Mouse (Mus musculus) kidney, adult 11 months (tissue): Measurements from ENCODE around the gene Aoah.

Experiments
- DNase-seq: peaks from one replicate; pipeline ENCODE4 v3.0.0; 2022

Gene Aoah

GRCm38 (mm10) chr13:20916698-20917511 lies 123.0 kb downstream of the Aoah start:
- DNase-seq, result no peak

- no peak for DNase-seq
Observed at GRCm38 (mm10) chr13:20920401-20920800, 126.5 kb downstream of the Aoah start.

- DNase-seq, result no peak
Observed at GRCm38 (mm10) chr13:20936016-20936415, 142.1 kb downstream of the Aoah start.

DNA sequence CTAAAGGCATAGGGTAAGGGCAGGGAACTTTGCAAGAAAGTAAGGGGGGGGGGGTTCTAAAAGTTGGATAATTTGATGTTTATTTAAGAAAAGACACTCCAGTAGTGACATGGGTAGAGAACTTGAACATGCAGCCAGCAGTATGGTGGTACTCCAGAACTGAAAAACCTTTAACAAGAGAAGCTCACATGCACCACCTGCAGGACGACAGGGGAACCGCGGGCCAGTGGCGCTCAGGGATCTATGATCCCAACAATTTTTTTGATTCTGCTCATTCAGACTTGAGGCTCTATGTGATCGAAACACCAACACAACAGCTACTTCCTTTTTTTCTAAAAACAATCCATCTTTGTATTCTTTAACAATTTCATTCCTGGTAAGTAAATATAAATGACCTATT lies 143.5 kb downstream of the Aoah start:
- DNase-seq, result peak; percentile 12

GRCm38 (mm10) chr13:20939099-20939498 lies 145.2 kb downstream of the Aoah start:
- no peak for DNase-seq

- DNase-seq, result no peak
Observed at GRCm38 (mm10) chr13:20940389-20940788, 146.5 kb downstream of the Aoah start.

GRCm38 (mm10) chr13:20941707-20942106 lies 147.8 kb downstream of the Aoah start:
- DNase-seq, result no peak

DNA sequence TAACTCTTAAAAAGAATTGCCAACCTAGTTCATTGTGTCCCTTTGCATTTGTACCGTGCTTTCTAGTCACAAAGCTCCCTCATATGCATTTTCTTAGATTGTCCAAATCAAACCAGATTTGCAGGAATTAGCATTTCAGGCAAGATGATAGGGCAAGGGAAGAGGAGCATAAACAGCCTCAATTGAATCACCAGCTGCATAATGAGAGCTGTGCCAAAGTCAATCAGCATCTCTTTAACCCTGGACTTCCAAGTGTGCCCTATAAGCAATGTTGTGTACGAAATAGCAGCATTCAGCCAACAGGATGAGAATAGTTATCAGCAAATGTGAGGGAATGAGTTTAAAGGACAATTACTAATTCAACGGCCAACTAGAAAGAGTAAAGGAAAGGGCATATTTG lies 169.2 kb downstream of the Aoah start:
- no peak for DNase-seq

- no peak for DNase-seq
Observed at GRCm38 (mm10) chr13:20981234-20982230, 187.6 kb downstream of the Aoah start.

GRCm38 (mm10) chr13:20985510-20985909 lies 191.6 kb downstream of the Aoah start:
- DNase-seq, result no peak

GRCm38 (mm10) chr13:20985961-20986360 lies 192.0 kb downstream of the Aoah start:
- DNase-seq, result no peak

DNA sequence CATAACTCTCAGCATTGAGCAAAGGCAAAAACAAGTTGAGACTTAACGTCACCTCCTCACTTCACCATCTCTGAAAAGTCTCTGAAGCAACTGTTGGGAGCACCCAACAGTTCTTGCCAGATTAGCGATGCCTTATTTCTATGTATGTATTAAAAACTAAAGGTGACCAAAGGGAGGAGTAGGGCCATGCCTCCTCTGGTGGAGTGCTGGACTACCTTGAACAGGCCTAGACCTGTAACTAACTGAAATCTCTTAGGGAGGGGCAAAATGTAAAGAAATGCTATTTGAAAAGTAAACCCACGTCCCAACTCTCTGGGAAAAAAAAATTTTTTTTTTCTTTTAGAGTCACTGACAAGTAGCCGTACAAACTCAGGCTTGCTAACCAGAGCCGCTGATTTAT lies 211.3 kb downstream of the Aoah start:
- no peak for DNase-seq

DNA sequence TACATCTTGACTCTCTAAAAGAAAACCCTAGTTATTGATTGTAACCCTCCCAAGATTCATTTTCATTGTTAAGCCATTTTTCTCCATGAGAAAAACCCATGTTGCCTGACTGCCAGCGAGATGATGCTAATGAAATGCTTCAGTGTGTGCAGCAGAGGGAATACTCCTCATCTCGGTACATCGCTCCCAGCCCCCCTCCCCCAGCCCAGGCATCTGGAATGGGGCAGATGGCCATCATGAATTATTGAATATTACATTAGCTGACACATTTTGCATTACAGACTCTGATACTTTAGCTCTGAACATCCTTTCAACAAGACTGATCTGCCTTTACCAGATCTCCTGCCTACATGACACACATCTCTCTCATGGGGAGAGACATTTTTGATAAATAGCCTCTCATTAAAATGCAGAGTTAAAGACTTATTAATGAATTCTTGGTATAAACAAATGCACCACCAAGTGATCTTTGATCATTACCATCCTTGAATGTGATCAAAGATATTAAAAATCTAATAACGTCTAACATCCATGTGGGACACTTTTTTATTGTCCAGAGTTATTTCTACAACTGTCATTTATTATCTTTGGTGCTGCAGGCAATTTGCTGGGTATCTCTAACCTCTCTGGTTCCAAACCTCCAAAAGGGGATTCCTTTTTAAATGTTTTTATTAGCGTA lies 211.9 kb downstream of the Aoah start:
- no peak for DNase-seq

DNA sequence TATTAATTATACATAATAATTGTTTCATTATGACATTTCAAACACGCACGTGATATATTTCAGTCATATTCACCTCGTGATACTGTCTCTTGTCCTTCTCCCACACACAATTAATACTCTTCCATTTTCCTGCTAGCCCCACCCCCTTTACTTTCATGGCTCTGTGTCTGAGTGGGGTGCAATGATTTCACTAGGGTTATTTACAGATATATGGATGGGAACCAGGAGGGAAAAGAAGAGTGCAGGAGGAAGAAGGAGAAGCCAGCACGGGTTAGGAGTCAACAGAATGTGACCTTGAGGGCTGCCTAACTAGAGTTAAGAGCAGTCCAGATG lies 212.4 kb downstream of the Aoah start:
- no peak for DNase-seq

DNA sequence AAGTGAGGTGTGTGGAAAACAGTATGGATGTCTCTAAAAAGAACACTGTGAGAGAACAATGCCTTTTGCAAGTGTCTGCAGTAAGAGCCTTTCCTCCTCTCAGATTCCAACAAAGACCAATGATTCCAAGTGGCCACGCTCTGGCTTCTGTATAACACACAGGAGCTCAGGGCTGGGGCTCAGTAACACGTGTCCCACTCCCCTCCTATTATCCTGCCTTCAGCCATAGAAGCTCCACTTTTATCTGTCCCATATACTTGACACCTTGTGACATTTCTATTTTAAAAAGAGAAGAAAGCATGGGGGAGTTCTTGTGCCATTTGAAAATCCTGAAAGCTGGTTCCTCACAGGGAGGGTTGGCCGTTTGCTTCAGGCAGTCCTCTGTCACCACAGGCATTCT lies 219.7 kb downstream of the Aoah start:
- no peak for DNase-seq

- DNase-seq, result no peak
Observed at GRCm38 (mm10) chr13:21024831-21025230, 230.9 kb downstream of the Aoah start.

- DNase-seq, result no peak
Observed at GRCm38 (mm10) chr13:21033176-21033575, 239.3 kb downstream of the Aoah start.

DNA sequence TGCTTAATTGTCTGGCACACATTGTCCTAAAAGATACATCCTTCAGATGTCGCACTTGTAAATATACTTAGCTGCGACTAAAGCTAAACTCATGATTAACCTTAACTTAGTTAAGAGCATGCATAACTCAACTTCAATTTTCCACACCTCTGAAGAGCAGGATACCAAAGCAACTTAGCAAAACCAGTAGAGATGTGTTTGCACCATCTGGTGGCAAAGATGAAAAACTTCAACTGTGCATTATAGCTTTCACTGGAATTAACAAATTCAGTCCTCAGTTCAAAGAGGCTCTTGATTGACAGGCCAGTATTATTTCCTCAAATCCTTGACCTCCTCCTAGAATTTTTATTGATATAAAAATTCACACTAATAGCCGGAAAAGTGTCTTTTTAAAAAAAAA lies 241.1 kb downstream of the Aoah start:
- DNase-seq, result no peak

DNA sequence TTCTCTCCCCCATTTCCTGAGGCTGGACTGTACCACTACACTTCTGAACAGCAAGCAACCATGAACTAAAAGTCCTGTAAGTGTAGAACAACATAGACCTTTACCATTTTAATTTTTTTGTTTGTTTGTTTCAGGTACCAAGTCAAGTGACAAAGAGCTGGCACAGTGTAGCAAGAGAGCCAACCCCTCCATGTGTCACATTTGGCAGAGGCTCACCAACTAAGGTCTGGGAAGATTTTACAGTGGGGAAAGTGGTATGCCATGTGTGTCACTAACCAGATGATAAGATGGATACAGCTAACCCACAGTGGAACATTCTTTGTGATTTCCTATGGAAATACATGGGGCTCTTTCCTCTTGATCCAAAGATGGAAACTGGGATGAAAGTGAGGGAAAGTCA lies 242.1 kb downstream of the Aoah start:
- DNase-seq, result no peak

- no peak for DNase-seq
Observed at GRCm38 (mm10) chr13:21040589-21041199, 246.8 kb downstream of the Aoah start.

DNA sequence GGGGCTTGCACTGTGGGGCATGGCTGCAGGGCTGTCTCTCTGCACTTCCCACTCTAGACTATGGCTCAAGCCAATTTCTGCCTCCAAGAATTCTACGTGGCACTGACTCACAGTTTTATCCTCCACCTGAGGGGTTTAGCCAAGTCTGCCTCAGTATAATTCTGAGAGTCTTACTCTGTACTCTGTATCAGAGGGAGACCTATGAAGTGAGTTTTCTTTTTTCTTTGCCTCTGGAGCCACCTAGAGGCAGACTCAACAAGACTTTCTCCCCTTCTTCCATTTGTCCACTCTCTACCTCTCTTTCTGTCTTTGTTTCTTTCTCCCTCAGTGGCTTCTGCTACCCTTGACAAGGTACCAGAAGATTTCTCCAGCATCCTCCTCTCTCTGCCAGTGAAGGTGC lies 256.2 kb downstream of the Aoah start:
- DNase-seq, result no peak

- DNase-seq, result no peak
Observed at GRCm38 (mm10) chr13:21066021-21066420, 272.1 kb downstream of the Aoah start.

DNA sequence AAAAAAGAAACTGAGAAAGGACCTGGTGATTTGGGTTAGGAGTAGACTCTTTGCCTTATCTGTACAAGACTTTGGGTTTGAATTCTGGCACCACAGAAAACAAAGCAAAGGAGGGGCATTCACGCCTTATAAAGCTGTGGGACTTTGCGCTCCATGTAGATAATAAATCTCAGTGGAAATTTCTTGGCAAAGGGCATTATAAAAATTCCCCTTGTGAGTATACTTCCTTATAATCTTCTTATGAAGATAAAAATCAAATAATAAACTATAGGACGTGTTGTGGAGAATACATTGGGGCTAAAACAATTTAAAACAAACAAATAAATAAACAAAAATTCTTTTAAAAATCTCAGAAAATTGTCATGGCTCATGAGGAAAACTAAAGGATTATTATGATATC lies 280.9 kb downstream of the Aoah start, which contains the start of gene Olfr1370:
Gene Olfr1370 (minus strand): TSS at position 101 of the 400 bp plus-strand sequence.
- DNase-seq, result no peak
